Mouse (Mus musculus): ENCODE data around the gene Aoc1. TPM values are rescaled to one million over a fixed set of nuclear protein-coding genes. Genes with fewer than 3 reads are reported as not detected.

Aoc1 gene
- polyA plus RNA-seq, 1 experiment from 2014 or later = 21.4 TPM

- H3K36me3 ChIP-seq = no peaks in the 10 kb centered on the region
- no peaks in the 10 kb centered on the region for H3K9me3 ChIP-seq
- no peaks in the 10 kb centered on the region for H3K4me1 ChIP-seq (replicated peaks)
- WGBS = 65% methylated on average over 2 of the region's 2 CpGs
- no peak for ATAC-seq
- H3K4me3 ChIP-seq (replicated peaks) = no peak overlapping the region
- H3K9ac ChIP-seq = no peak overlapping the region
- no peak overlapping the region for H3K4me2 ChIP-seq (replicated peaks)
- no peak overlapping the region for H3K27ac ChIP-seq
- no peaks in the 10 kb centered on the region for H3K27me3 ChIP-seq (replicated peaks)
Measured at GRCm38 (mm10) chr6:48949596-48949995, 76.9 kb downstream of the Aoc1 start.

DNA sequence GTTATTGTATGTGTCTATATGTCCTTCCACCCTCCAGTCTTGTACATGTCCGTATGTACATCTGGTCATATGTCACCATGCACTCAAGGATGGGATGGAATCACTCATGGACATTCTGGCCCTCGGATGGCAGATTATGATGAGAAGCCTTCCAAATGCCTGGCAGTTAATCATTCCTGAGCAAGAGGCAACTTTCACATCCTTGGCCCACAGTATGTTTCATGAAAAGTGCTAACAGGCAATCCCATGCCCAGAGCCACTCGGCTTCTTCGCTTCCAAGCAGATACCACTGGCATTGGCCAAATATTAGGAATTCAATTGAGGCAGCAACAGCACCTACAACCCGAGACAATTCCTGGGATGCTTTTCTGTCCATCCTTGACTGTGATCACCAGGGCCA is 78.0 kb downstream of the Aoc1 start:
- Histone ChIP-seq H3K4me3 (replicated peaks) (no peak overlapping the region), H3K27ac (no peak overlapping the region), H3K27me3 (replicated peaks) (no peaks in the 10 kb centered on the region), H3K4me1 (replicated peaks) (no peaks in the 10 kb centered on the region), H3K9ac (no peak overlapping the region), H3K9me3 (no peaks in the 10 kb centered on the region), H3K4me2 (replicated peaks) (no peak overlapping the region), H3K36me3 (no peaks in the 10 kb centered on the region)
- no peak for ATAC-seq
- 81% methylated on average over 5 of the region's 5 CpGs for WGBS

- no peaks in the 10 kb centered on the region for H3K4me1 ChIP-seq (replicated peaks)
- ATAC-seq = no peak
- 86% methylated on average over 6 of the region's 6 CpGs for WGBS
- H3K4me2 ChIP-seq (replicated peaks) = no peak overlapping the region
- no peak overlapping the region for H3K27ac ChIP-seq
- H3K36me3 ChIP-seq = no peaks in the 10 kb centered on the region
- H3K27me3 ChIP-seq (replicated peaks) = no peaks in the 10 kb centered on the region
- no peaks in the 10 kb centered on the region for H3K9me3 ChIP-seq
- H3K4me3 ChIP-seq (replicated peaks) = no peak overlapping the region
- no peak overlapping the region for H3K9ac ChIP-seq
Measured at GRCm38 (mm10) chr6:48951630-48952029, 78.9 kb downstream of the Aoc1 start.

GRCm38 (mm10) chr6:48953220-48953619 is 80.5 kb downstream of the Aoc1 start:
- Histone ChIP-seq H3K4me3 (replicated peaks) (no peak overlapping the region), H3K27me3 (replicated peaks) (no peaks in the 10 kb centered on the region), H3K36me3 (no peaks in the 10 kb centered on the region), H3K27ac (no peak overlapping the region), H3K9me3 (no peaks in the 10 kb centered on the region), H3K4me2 (replicated peaks) (no peak overlapping the region), H3K4me1 (replicated peaks) (no peaks in the 10 kb centered on the region), H3K9ac (no peak overlapping the region)
- ATAC-seq = no peak
- WGBS = 86% methylated on average over 5 of the region's 5 CpGs

DNA sequence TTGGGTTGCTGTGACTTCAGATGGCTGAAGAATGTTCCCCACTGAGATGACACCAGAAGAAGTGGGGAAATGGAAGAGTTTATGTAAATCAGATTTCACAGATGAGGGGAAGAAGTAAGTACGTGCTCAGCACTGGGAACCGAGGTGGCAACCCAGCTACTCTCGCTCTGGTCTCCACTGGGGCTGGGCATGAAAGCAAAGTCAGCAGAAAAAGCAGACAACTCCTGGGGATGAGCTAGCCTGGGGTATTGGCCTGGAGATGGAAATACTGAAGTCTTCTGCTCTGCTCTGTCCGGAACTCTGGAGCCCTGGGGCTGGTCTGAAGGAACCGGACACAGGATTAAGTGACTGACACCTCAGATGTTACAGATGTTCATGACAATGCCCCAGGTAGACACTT is 81.5 kb downstream of the Aoc1 start:
- 90% methylated on average over 5 of the region's 5 CpGs for WGBS
- no peak overlapping the region for H3K4me2 ChIP-seq (replicated peaks)
- ATAC-seq = no peak
- H3K36me3 ChIP-seq = no peaks in the 10 kb centered on the region
- no peaks in the 10 kb centered on the region for H3K9me3 ChIP-seq
- H3K9ac ChIP-seq = no peak overlapping the region
- H3K27me3 ChIP-seq (replicated peaks) = no peaks in the 10 kb centered on the region
- no peaks in the 10 kb centered on the region for H3K4me1 ChIP-seq (replicated peaks)
- no peak overlapping the region for H3K27ac ChIP-seq
- H3K4me3 ChIP-seq (replicated peaks) = no peak overlapping the region

DNA sequence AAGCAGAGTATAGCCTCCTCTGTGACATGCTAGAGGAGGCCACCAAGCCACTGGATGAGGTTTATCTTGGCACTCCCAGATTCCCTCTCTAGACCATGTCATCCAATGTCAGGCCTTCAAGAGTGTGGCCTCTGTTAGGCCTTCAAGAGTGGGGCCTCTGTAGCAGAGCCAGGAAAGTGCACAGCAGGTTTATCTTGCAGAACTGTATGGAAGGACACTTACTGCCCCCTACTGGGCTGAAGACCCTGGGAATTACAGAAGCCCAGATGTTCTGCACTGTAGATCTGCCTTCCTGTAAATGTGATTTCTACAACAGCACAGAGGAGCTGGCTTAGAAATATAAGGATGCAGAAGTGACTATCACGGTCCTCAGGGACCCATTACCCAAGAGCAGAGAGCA is 82.2 kb downstream of the Aoc1 start:
- H3K27me3 ChIP-seq (replicated peaks) = no peaks in the 10 kb centered on the region
- peak; percentile 74; the same call in 1 of the 2 replicates for ATAC-seq
- no peaks in the 10 kb centered on the region for H3K9me3 ChIP-seq
- H3K9ac ChIP-seq = no peak overlapping the region
- H3K4me1 ChIP-seq (replicated peaks) = no peaks in the 10 kb centered on the region
- H3K4me3 ChIP-seq (replicated peaks) = no peak overlapping the region
- no peaks in the 10 kb centered on the region for H3K36me3 ChIP-seq
- no peak overlapping the region for H3K27ac ChIP-seq
- H3K4me2 ChIP-seq (replicated peaks) = no peak overlapping the region
- 42% methylated on average over 1 of the region's 1 CpGs for WGBS

DNA sequence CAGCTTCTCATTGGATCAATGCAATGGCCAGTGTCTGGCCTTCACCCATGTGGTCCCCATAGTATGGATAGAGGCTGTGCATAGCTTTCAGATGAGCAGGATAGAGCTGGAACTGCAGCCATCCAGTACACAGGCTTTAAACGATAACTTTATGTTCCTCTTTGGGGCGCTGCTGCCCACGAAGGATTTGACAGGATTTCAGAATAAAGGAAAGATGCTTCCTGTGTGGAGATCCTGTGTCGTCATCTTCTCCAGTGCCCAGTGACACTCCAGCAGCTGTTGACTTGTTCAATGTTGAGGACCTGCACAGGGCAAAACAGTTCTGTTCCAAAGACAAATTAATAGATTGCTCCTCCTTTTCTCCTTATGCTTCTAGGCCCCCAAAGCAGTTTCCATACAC is 84.1 kb downstream of the Aoc1 start:
- Histone ChIP-seq H3K36me3 (no peaks in the 10 kb centered on the region), H3K4me2 (replicated peaks) (no peak overlapping the region), H3K9ac (no peak overlapping the region), H3K27me3 (replicated peaks) (no peaks in the 10 kb centered on the region), H3K4me3 (replicated peaks) (no peak overlapping the region), H3K27ac (no peak overlapping the region), H3K9me3 (no peaks in the 10 kb centered on the region), H3K4me1 (replicated peaks) (no peaks in the 10 kb centered on the region)
- 78% methylated on average over 4 of the region's 4 CpGs for WGBS
- ATAC-seq = no peak

DNA sequence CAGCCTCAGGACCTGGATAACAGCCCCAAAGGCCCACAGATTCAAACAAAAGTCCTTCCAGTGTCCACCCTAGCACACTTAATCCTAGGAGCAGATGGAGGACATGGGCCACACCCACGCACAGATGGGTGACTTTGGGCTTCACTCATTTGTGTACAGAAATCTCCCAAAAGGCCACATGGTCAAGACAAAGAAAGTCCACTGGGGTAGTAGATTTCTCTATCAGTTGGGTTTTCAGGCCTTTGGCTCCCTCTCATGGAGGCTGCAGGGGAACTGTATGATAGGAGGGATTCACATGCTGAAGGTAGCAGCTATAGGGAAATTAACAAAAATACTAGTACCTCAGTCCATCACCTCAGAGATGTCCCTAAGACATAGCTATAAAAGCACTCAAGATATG is 85.4 kb downstream of the Aoc1 start:
- ATAC-seq = 0 out of 2 replicates have a peak, but pooled peaks have one; percentile 28
- Histone ChIP-seq H3K27ac (no peak overlapping the region), H3K9me3 (no peaks in the 10 kb centered on the region), H3K36me3 (no peaks in the 10 kb centered on the region), H3K4me2 (replicated peaks) (no peak overlapping the region), H3K4me1 (replicated peaks) (no peaks in the 10 kb centered on the region), H3K9ac (no peak overlapping the region), H3K4me3 (replicated peaks) (no peak overlapping the region), H3K27me3 (replicated peaks) (no peaks in the 10 kb centered on the region)
- 52% methylated on average over 1 of the region's 1 CpGs for WGBS

Other genes starting within 250 kb of the Aoc1 start
- 0.89 and 1.2 TPM in 2 replicates for gene AI854703, start 246.1 kb upstream of the Aoc1 start, polyA plus RNA-seq (2015; fragmentation: Nextera tagmentation; extraction: Ambion mirVana)
- gene Gimap8, start 225.7 kb upstream of the Aoc1 start, polyA plus RNA-seq (2015; fragmentation: Nextera tagmentation; extraction: Ambion mirVana) = 1.7 and 2.3 TPM in 2 replicates
- 16.9 and 18.0 TPM in 2 replicates for gene Gimap9, start 196.8 kb upstream of the Aoc1 start, polyA plus RNA-seq (2015; fragmentation: Nextera tagmentation; extraction: Ambion mirVana)
- gene Gimap4, start 188.3 kb upstream of the Aoc1 start, polyA plus RNA-seq (2015; fragmentation: Nextera tagmentation; extraction: Ambion mirVana) = 20.7 and 22.8 TPM in 2 replicates
- 20.4 and 21.1 TPM in 2 replicates for gene Gimap6, start 164.7 kb upstream of the Aoc1 start, polyA plus RNA-seq (2015; fragmentation: Nextera tagmentation; extraction: Ambion mirVana)
- gene Gm28053, start 154.3 kb upstream of the Aoc1 start, polyA plus RNA-seq (2015; fragmentation: Nextera tagmentation; extraction: Ambion mirVana) = 5.6 and 5.7 TPM in 2 replicates
- 0.18 and 0.30 TPM in 2 replicates for gene Gimap7, start 154.3 kb upstream of the Aoc1 start, polyA plus RNA-seq (2015; fragmentation: Nextera tagmentation; extraction: Ambion mirVana)
- gene Gimap1, start 133.8 kb upstream of the Aoc1 start, polyA plus RNA-seq (2015; fragmentation: Nextera tagmentation; extraction: Ambion mirVana) = 31.0 and 34.9 TPM in 2 replicates
- gene Gimap5, start 126.7 kb upstream of the Aoc1 start, polyA plus RNA-seq (2015; fragmentation: Nextera tagmentation; extraction: Ambion mirVana) = 10.5 and 10.9 TPM in 2 replicates
- 0.15 and 0.20 TPM in 2 replicates for gene Gimap3, start 102.0 kb upstream of the Aoc1 start, polyA plus RNA-seq (2015; fragmentation: Nextera tagmentation; extraction: Ambion mirVana)
- 140 and 159 TPM in 2 replicates for gene Tmem176a, start 32.0 kb upstream of the Aoc1 start, polyA plus RNA-seq (2015; fragmentation: Nextera tagmentation; extraction: Ambion mirVana)
- gene Tmem176b, start 31.4 kb upstream of the Aoc1 start, polyA plus RNA-seq (2015; fragmentation: Nextera tagmentation; extraction: Ambion mirVana) = 341 and 366 TPM in 2 replicates
- gene 1600015I10Rik, start 57.0 kb downstream of the Aoc1 start, polyA plus RNA-seq (2015; fragmentation: Nextera tagmentation; extraction: Ambion mirVana) = not detected in 2 replicates
- not detected in 2 replicates for gene Doxl2, start 102.1 kb downstream of the Aoc1 start, polyA plus RNA-seq (2015; fragmentation: Nextera tagmentation; extraction: Ambion mirVana)
- not detected in 2 replicates for gene Svs1, start 114.0 kb downstream of the Aoc1 start, polyA plus RNA-seq (2015; fragmentation: Nextera tagmentation; extraction: Ambion mirVana)
- 0.13 and 0.20 TPM in 2 replicates for gene Gpnmb, start 163.7 kb downstream of the Aoc1 start, polyA plus RNA-seq (2015; fragmentation: Nextera tagmentation; extraction: Ambion mirVana)
- gene Malsu1, start 200.9 kb downstream of the Aoc1 start, polyA plus RNA-seq (2015; fragmentation: Nextera tagmentation; extraction: Ambion mirVana) = 66.9 and 78.7 TPM in 2 replicates

Measured in intestine, embryonic 15.5 days (tissue).